Mouse (Mus musculus) G1E (cell line): Measurements from ENCODE around the gene Strn4.

Experiments
- CTCF ChIP-seq: IDR thresholded peaks from 2 replicates; pipeline ENCODE4 v1.5.1; 2012; ENCODE audit warnings: low read depth, low read length, inconsistent platforms, mixed read lengths
- GATA1 ChIP-seq: IDR thresholded peaks from 2 replicates; pipeline ENCODE4 v1.6.1; 2012; ENCODE audit warnings: borderline replicate concordance, low read length, inconsistent platforms, mixed read lengths

DNA sequence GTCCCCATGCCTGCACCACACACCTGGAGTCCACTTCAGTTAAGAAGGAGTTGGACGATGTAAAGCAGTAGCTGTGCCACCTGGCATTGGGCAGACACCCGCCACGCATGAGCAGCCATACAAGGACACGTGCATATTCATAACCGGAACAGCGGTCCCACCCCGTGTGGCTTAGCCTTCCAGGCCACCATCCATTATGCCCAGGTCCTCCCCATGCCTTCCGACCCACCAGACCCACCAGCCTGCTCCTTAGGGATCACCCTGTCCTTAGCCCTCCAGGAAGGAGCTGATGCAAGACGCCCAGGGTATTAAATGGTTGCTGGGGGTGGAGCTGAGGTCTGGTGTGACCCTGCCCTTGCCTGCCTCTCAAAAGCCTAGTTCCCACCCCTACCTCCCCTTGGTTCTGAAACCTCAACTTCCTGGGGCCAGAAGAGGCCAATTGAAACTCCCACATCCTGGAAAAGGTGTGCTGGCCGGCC is 31.2 kb upstream of the Strn4 start:
- TF ChIP-seq CTCF = no peak
- TF ChIP-seq GATA1 = no peak
